Mouse (Mus musculus): ENCODE measurements at regions not wholly inside any gene's neighbourhood (a gene's known extent, or its start where the extent isn't known, plus 50 kb on each side); places are given as distances from the start of the nearest gene placed in this dataset.
A peak's percentile ranks its signal among the peaks of the same experiment; 100 is the strongest.

GRCm38 (mm10) chr9:61669729-61670520, 244.4 kb downstream of the Rplp1 start:
- DNase-seq = peak; percentile 30 to 48

DNA sequence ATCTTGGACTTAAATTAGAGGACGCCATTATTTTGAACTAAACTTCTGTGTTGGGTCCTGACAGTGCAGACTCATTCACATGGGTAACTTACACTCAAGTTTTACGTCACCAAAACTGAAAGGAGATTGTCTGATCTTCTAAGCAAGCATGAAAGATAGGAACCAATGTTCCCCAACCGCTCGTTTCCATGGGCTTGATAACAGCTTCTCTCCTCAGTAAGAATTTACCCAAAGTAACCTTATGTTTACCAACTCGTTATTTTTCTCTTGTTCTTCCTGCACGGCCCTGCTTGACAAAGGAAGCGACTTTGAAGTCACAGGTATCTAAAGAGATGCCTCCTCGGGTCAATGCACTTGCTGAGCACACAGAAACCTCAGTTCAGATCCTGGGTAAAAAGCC, 245.6 kb downstream of the Rplp1 start:
- DNase-seq = no peak

DNA sequence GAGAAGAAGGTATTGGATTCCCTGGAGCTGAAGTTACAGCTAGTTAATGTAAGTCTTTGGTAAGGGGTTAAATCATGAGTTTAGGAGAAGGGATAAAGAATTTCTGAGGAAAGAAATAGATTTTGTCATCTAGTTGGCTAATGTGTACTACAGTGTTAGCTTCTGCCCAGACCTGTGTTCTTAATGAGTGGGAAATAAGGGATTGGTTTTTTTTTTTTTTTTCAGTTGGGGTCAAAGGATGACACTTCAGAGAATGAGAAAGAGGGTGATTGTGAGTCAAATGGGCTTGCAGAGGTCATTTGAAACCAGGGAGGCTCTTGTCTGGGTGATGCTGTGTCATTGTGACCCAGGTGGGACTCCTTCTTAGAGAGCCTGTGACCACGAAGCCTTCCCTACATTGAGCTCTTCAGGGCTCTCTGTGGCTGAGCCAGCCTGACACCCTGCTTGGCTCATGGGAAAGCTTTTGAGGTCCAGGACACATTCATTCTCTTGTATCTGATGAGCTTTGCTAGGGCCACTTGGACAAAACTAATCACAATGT, 246.1 kb downstream of the Rplp1 start:
- DNase-seq = no peak

GRCm38 (mm10) chr9:61667453-61668074, 246.8 kb downstream of the Rplp1 start:
- DNase-seq = no peak

DNA sequence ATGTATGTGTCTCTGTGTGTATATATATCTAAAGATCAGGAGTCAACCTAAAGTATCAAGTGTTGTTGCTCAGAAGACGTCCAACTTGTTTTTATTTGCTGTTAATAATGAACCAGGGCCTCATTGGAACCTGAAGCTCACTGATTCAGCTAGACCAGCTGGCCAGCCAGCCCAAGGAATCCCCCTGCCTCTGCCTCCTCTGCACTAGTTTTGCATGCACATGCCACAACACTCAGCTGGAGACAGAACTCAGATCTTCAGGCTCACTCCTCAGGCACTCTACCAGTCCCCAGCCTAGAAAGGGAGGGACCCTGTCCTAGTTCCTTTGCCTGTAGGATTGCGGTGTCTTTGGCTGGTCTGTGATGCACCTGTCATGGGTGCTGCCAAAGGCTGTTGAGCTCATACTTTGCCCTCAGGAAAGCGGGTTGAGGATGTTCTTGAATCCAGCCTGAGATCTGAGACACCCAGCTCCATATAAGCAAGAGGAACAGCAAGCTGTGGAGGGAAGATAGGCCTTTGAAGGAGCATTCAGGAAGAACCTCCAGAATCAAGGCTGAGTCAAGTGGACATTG, 247.5 kb downstream of the Rplp1 start:
- DNase-seq = no peak

- no peak for DNase-seq
Measured at GRCm38 (mm10) chr9:61666118-61666517, 248.2 kb downstream of the Rplp1 start.

- no peak for DNase-seq
Measured at GRCm38 (mm10) chr9:61665254-61665653, 249.1 kb downstream of the Rplp1 start.

DNA sequence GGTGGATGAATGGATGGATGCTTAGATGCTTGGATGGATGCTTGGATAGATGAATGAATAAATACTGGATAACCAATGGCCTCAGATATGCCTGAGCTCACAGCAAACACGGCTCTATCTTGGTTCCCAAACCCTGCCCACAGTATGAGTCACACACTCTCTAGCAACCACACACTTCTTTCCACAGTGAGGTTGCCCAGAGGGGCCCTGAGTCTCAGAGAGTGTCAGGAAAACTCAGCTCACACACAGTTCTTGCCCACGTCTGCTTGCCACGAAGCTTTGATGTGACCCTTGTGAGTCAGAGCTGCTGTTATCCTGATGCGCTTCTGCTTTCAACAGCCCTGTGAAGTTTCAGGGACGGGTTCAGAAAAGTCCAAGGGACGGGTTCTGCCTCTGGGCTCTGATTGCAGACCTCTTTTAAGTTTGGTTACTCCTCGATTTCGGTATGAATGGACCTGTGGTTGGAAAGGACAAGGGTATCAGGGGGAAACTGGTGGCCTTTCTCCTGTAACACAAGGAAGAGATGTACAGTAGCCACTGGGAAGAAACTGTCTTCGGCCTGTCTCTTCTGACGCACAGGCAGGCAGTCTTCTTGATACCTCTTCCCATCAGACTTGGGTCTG, 250.2 kb downstream of the Rplp1 start:
- no peak for DNase-seq

GRCm38 (mm10) chr9:61662055-61663028, 252.0 kb downstream of the Rplp1 start:
- no peak for DNase-seq

GRCm38 (mm10) chr9:61660191-61660590, 254.2 kb downstream of the Rplp1 start:
- no peak for DNase-seq

DNA sequence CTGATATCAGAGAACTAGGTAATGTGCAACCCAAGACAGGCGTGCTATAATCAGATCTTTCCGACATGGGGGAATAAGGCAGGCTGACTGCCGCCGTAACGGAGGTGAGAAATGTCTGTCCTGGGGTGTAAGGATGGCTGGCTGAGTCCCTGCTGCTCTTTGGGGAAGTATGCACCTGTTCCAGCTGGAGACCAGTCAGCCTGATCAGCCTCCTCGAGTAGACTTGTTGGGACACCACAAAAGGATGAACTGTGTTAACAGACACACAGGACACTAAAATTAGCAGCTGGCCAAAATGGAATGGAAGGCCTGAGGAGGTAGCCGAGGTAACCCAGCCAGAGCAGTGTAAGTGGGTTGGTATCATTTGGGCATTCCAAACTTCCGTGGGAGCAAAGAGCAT, 256.3 kb downstream of the Rplp1 start:
- no peak for DNase-seq

- DNase-seq = peak; percentile 76 to 87
Measured at GRCm38 (mm10) chr9:61655433-61655981, 258.8 kb downstream of the Rplp1 start.

GRCm38 (mm10) chr9:61645661-61646425, 268.5 kb downstream of the Rplp1 start:
- DNase-seq = peak in 1 of 2 experiments; percentile 33

DNA sequence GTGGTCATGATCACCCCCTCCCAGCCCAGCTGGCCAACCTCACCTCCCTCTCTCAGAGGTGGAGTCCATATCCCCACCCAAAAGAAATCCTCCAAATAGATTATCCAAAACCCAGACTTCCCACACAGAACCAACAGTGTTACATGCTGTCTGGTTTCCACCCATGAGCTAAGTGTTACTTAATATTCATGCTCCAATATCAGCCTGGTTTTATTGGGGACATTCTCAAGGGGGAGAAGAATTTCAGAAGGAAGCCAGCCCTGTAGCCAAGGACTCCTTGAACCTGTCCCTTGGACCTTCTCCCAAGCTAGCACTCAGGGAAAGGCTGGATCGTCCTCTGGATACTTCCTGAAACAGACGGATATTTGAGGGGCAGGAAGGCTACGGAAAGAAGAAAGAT, 268.6 kb downstream of the Tle3 start:
- DNase-seq = no peak

GRCm38 (mm10) chr9:61638908-61639307, 266.7 kb downstream of the Tle3 start:
- no peak for DNase-seq

- no peak for DNase-seq
Measured at GRCm38 (mm10) chr9:61633936-61634335, 261.8 kb downstream of the Tle3 start.

GRCm38 (mm10) chr9:61632602-61633001, 260.4 kb downstream of the Tle3 start:
- no peak for DNase-seq

- no peak for DNase-seq
Measured at GRCm38 (mm10) chr9:61631097-61631496, 258.9 kb downstream of the Tle3 start.

DNA sequence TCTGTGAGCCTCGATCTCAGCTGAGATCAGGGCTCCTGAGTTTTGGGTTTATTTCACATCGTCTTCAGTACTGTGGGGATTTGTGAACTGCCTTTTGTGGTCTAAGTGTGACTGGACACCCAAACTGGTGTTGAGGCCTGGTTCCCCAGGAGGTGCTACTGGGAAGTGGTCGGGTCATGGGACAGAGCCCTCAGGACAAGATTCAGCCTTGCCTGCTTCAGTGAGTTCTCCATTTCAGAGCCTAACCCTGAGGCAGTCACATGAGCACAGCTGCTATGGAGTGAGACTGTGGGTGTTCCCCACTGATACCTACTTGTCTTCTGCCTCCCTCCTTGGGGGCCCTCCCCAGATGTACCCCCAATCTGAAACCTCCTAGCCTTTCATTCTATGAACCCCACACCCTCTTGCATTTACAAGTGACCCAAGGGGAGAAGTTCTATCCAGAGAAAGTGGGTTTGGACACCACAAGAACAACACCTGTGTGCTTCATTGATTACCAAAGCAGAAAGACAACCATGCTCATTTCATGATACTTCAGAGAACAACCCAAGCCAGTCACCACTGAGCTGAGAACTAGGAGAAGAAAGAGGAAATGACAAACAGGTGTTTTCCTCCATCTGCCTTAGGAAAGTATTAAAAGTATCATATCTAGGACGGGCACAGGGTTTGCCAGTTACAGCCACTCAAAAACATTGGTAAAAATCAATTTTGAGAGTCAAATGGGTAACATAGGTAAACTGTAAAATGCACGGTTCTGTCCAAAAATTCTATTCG, 255.8 kb downstream of the Tle3 start:
- DNase-seq = no peak

GRCm38 (mm10) chr9:61622933-61623332, 250.8 kb downstream of the Tle3 start:
- no peak for DNase-seq

All from lung, adult 18-20 months (tissue).